Mouse (Mus musculus) central nervous system, embryonic 18 days (tissue): ENCODE data around the gene Rbm8a. TPM values are rescaled to one million over a fixed set of nuclear protein-coding genes. Genes with fewer than 3 reads are reported as not detected.

ENCODE experiments used
- polyA plus RNA-seq: library from polyadenylated mRNA; depleted of rRNA; stranded (reverse); fragments of >200 nt; gene quantifications from 2 replicates; pipeline ENCODE4 v1.2.3, GENCODE M21; 2012; rRNA removed

Gene Rbm8a
- 46.9 and 50.6 TPM in 2 replicates for polyA plus RNA-seq

GRCm38 (mm10) chr3:96629729-96630600, at the start of gene Rbm8a:
Rbm8a (plus strand) TSS chr3:96629933.

GRCm38 (mm10) chr3:96593790-96594560, 35.8 kb upstream of the Rbm8a start, which contains the start of gene Polr3gl:
Polr3gl (minus strand) TSS chr3:96594181.

GRCm38 (mm10) chr3:96596228-96596707, 33.5 kb upstream of the Rbm8a start, which contains the start of gene Ankrd34a:
Ankrd34a (plus strand) TSS chr3:96596636.

GRCm38 (mm10) chr3:96600639-96601250, 29.0 kb upstream of the Rbm8a start, which contains the start of gene Lix1l:
Lix1l (plus strand) TSS chr3:96601149.

GRCm38 (mm10) chr3:96634928-96635879, 5.5 kb downstream of the Rbm8a start, which contains the start of the genes Pex11b and Gm42957:
Pex11b (plus strand) TSS chr3:96635376.
Gm42957 (plus strand) TSS chr3:96635474.

GRCm38 (mm10) chr3:96645018-96645649, 15.4 kb downstream of the Rbm8a start, which contains the start of gene Itga10:
Itga10 (plus strand) TSS chr3:96645584.

GRCm38 (mm10) chr3:96669727-96670468, 40.2 kb downstream of the Rbm8a start, which contains the start of gene Ankrd35:
Ankrd35 (plus strand) TSS chr3:96670131.

Other genes starting within 250 kb of the Rbm8a start
- gene BC107364, start 177.6 kb upstream of the Rbm8a start, polyA plus RNA-seq = 0.07 TPM in 1 of 2 replicates, not detected in the other
- gene Hfe2, start 104.8 kb upstream of the Rbm8a start, polyA plus RNA-seq = 0.85 and 3.3 TPM in 2 replicates
- gene Txnip, start 72.0 kb upstream of the Rbm8a start, polyA plus RNA-seq = 99.8 and 117 TPM in 2 replicates
- gene Gm16253, start 52.9 kb upstream of the Rbm8a start, polyA plus RNA-seq = not detected in 2 replicates
- gene Polr3gl, start 35.8 kb upstream of the Rbm8a start, polyA plus RNA-seq = 39.1 and 39.6 TPM in 2 replicates
- gene Ankrd34a, start 33.3 kb upstream of the Rbm8a start, polyA plus RNA-seq = 16.7 and 17.9 TPM in 2 replicates
- 76.4 and 83.1 TPM in 2 replicates for gene Lix1l, start 28.8 kb upstream of the Rbm8a start, polyA plus RNA-seq
- 60.0 and 60.8 TPM in 2 replicates for gene Pex11b, start 5.4 kb downstream of the Rbm8a start, polyA plus RNA-seq
- gene Gm42957, start 5.5 kb downstream of the Rbm8a start, polyA plus RNA-seq = 0.25 and 0.31 TPM in 2 replicates
- 4.6 and 6.8 TPM in 2 replicates for gene Itga10, start 15.7 kb downstream of the Rbm8a start, polyA plus RNA-seq
- 6.0 and 6.9 TPM in 2 replicates for gene Ankrd35, start 40.2 kb downstream of the Rbm8a start, polyA plus RNA-seq
- 28.0 and 28.3 TPM in 2 replicates for gene Pias3, start 66.5 kb downstream of the Rbm8a start, polyA plus RNA-seq
- 8.0 and 9.7 TPM in 2 replicates for gene Nudt17, start 78.6 kb downstream of the Rbm8a start, polyA plus RNA-seq
- 36.6 and 37.6 TPM in 2 replicates for gene Polr3c, start 97.7 kb downstream of the Rbm8a start, polyA plus RNA-seq
- 43.3 and 47.7 TPM in 2 replicates for gene Rnf115, start 97.7 kb downstream of the Rbm8a start, polyA plus RNA-seq
- gene Pdzk1, start 199.4 kb downstream of the Rbm8a start, polyA plus RNA-seq = 0.08 and 0.16 TPM in 2 replicates
- gene Cd160, start 199.4 kb downstream of the Rbm8a start, polyA plus RNA-seq = not detected in 2 replicates